Mouse (Mus musculus): ENCODE measurements around the gene Psen2. TPM values are rescaled to one million over a fixed set of nuclear protein-coding genes. Genes with fewer than 3 reads are reported as not detected.

The Psen2 gene
- 18.3 TPM for polyA plus RNA-seq (2015; fragmentation: Illumina TruSeq; extraction: RNeasy Lipid Tissue Mini Kit (QIAGEN cat#74804); ENCODE audit: low read depth, low replicate concordance)

GRCm38 (mm10) chr1:180263364-180263997 lies at the start of gene Psen2:
Gene Psen2 (minus strand): TSS chr1:180263438.

DNA sequence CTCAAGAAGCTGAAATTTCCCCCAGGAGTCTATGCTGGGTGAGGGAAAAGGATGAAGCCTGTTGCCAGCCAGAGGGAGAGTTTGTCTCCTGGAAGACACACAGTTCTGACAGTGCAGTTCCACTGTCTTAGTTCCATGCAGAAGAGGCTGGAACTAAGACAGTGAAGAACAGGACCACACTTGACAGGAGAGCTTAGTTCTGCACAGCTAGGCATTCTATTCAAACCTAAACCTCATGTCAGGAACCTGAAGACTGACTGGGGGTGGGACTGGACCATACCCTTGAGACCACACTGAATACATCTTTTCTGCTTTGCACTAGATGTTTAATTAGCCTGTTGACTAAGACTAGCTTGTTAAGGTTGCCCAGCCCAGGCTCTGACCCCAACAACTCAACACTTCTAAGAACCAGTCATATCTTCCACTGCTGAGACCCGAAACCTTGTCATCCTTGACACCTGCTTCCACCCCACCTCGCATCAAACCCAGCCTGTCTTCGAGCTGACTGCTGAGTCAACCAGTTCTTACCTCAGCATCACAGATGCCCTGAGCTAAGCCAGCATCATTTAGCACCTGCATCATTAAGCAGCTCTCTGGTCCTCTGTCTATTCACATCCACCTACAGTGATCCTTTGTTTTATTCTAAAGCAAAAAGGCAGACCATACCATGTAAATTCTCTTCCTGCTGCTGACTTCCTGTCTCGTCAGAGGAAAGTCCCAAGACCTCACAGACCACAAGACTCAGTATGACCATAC lies 64.1 kb downstream of the Psen2 start, which contains the start of gene Coq8a:
TSS of gene Coq8a (minus strand) at position 644 of the 756 bp plus-strand sequence.

Other genes with a start within 250 kb of the Psen2 start
- 44.3 TPM for gene Coq8a, start 63.8 kb downstream of the Psen2 start, polyA plus RNA-seq (2015; fragmentation: Illumina TruSeq; extraction: RNeasy Lipid Tissue Mini Kit (QIAGEN cat#74804); ENCODE audit: low read depth, low replicate concordance)
- gene Itpkb, start 67.0 kb upstream of the Psen2 start, polyA plus RNA-seq (2015; fragmentation: Illumina TruSeq; extraction: RNeasy Lipid Tissue Mini Kit (QIAGEN cat#74804); ENCODE audit: low read depth, low replicate concordance): 18.2 TPM
- gene Stum, start 220.1 kb upstream of the Psen2 start, polyA plus RNA-seq (2015; fragmentation: Illumina TruSeq; extraction: RNeasy Lipid Tissue Mini Kit (QIAGEN cat#74804); ENCODE audit: low read depth, low replicate concordance): 101 TPM

Data from brain, adult 10 weeks (tissue).